Mouse (Mus musculus): ENCODE measurements around the gene Slc4a5. TPM values are rescaled to one million over a fixed set of nuclear protein-coding genes. Genes with fewer than 3 reads are reported as not detected.

The Slc4a5 gene
- polyA plus RNA-seq, 1 experiment: 0.05 TPM

DNA sequence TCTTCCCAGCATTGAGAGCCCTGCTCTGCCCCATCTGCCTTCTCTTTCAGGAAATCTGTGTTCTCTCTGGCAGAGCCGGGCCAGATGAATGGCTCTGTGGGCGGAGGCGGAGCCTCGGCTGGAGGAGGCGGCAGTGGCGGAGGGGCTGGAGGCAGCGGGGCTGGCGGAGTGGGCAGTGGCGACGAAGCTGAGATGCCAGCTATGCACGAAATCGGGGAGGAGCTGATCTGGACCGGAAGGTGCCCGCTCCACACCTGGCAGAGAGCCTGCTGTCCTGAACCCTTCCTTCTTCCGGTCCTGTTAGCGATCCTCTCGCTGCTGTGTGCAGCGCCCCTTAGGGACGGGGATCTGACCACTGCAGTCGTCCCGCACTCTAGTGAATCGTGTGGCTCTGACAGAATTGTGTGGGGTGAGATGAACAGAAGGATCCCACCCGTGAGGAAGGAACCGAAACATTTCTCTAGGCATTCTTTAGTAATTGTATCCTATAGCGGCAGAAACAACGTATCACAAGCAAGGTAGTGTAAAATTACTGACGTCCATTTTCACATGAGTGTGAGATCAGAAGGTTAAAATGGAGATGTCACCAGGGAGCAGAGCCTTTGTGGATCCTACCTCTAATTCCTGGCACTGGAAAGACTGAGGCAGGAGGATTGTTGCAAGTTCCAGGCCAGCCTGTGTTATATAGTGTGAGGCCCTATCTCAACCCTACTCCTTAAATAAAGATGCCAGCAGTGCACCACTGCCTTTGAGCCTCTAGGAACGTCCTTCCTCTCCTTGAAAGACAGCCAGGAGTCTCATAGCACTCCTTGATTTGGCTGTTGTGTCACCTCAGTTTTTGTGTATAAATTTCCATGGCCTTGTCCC, 48.7 kb downstream of the Slc4a5 start:
- Histone ChIP-seq H3K36me3 (ENCODE audit: control insufficient read depth, insufficient read depth, low read length) (no peaks in the 10 kb centered on the region), H3K27ac (ENCODE audit: insufficient read depth, low read length) (no peak overlapping the region), H3K4me1 (ENCODE audit: control insufficient read depth, insufficient read depth, insufficient read length) (no peaks in the 10 kb centered on the region), H3K4me3 (ENCODE audit: extremely low read depth, insufficient read depth, insufficient read length) (peak overlapping the region; percentile 73), H3K27me3 (ENCODE audit: control insufficient read depth, insufficient read depth, low read length) (no peaks in the 10 kb centered on the region)
- TF ChIP-seq POLR2A (IDR thresholded peaks at IDR 0.05; ENCODE audit: low read depth, low read length): no peak
- TF ChIP-seq CTCF (IDR thresholded peaks at IDR 0.05; ENCODE audit: extremely low read depth, insufficient read depth, insufficient read length, insufficient replicate concordance): peak; percentile 38; the same call in 1 of the 2 replicates
- peak; percentile 38 to 53 for DNase-seq (ENCODE audit: low read depth in 1 of 2, low spot score in 2 of 2)
- 4% methylated on average over 27 of the region's 28 CpGs for WGBS

DNA sequence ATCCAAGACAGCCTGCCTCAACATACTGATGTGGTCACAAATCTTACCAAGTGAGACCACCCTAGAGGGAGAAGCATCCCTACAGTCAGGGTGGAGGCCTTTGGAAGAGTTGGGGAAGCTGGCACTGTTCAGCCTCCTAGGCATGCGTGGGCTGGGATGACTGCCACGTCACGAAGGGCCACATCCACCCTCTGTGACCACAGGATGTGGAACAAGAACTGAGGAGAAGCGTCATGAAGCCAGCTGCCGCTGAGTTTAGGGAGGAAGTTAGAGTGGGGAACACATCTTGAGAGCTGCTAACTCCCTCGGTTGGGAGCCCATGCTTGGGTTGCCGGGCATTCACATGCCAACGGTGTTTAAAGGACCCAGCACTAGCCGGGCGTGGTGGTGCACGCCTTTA, 54.1 kb downstream of the Slc4a5 start:
- no peak overlapping the region for H3K27ac ChIP-seq (ENCODE audit: insufficient read depth, low read length)
- H3K36me3 ChIP-seq (ENCODE audit: control insufficient read depth, insufficient read depth, low read length): no peaks in the 10 kb centered on the region
- DNase-seq (ENCODE audit: low read depth in 1 of 2, low spot score in 2 of 2): peak in 1 of 2 experiments; percentile 15
- H3K27me3 ChIP-seq (ENCODE audit: control insufficient read depth, insufficient read depth, low read length): no peaks in the 10 kb centered on the region
- H3K4me3 ChIP-seq (ENCODE audit: extremely low read depth, insufficient read depth, insufficient read length): no peak overlapping the region
- 20% methylated on average over 11 of the region's 11 CpGs for WGBS
- H3K4me1 ChIP-seq (ENCODE audit: control insufficient read depth, insufficient read depth, insufficient read length): no peaks in the 10 kb centered on the region; the same call in 1 of the 2 replicates
- TF ChIP-seq POLR2A (IDR thresholded peaks at IDR 0.05; ENCODE audit: low read depth, low read length) (no peak), CTCF (IDR thresholded peaks at IDR 0.05; ENCODE audit: extremely low read depth, insufficient read depth, insufficient read length, insufficient replicate concordance) (no peak)

DNA sequence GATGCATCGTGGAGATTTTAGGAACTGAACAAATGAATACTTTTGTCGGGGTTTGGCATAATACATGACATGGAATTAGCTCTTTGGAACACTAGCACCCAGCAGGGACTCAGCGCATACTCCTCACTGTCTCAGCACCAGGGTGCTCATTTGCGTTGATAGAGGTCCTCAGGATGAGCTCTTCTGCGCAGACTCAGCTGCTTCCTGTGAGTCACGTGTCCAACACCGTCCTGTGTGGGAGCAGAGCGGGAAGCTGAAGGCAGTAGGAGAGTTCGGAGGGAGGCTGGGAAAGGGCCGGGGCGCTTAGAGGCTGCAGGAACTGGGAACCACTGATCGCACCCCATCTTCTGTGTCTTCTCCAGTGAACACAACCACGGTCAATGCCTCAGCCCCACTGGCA, 57.5 kb downstream of the Slc4a5 start:
- Histone ChIP-seq H3K27ac (ENCODE audit: insufficient read depth, low read length) (no peak overlapping the region), H3K4me1 (ENCODE audit: control insufficient read depth, insufficient read depth, insufficient read length) (no peaks in the 10 kb centered on the region; the same call in 1 of the 2 replicates), H3K27me3 (ENCODE audit: control insufficient read depth, insufficient read depth, low read length) (no peaks in the 10 kb centered on the region), H3K4me3 (ENCODE audit: extremely low read depth, insufficient read depth, insufficient read length) (no peak overlapping the region), H3K36me3 (ENCODE audit: control insufficient read depth, insufficient read depth, low read length) (no peaks in the 10 kb centered on the region)
- DNase-seq (ENCODE audit: low read depth in 1 of 2, low spot score in 2 of 2): no peak
- TF ChIP-seq CTCF (IDR thresholded peaks at IDR 0.05; ENCODE audit: extremely low read depth, insufficient read depth, insufficient read length, insufficient replicate concordance): no peak
- TF ChIP-seq POLR2A (IDR thresholded peaks at IDR 0.05; ENCODE audit: low read depth, low read length): no peak
- 75% methylated on average over 13 of the region's 13 CpGs for WGBS

DNA sequence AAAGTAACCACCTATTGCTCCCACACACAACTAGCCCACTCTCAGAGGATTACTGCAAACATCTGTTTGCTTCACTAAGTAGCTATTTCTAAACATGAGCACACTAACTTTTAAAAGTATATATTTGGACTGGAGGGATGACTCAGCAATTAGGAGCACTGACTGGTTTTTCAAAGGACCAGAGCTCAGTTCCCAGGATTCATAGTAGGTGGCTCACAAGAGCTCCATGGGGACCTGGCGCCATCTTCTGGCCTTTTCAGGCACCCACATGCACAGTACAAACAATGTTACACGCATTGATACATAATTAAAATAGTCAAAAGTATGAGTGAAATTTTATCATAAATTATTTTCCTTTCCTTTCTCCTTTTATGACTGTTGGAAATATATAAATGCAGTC, 59.3 kb downstream of the Slc4a5 start:
- Histone ChIP-seq H3K4me1 (ENCODE audit: control insufficient read depth, insufficient read depth, insufficient read length) (no peaks in the 10 kb centered on the region), H3K4me3 (ENCODE audit: extremely low read depth, insufficient read depth, insufficient read length) (no peak overlapping the region), H3K27ac (ENCODE audit: insufficient read depth, low read length) (no peak overlapping the region), H3K27me3 (ENCODE audit: control insufficient read depth, insufficient read depth, low read length) (no peaks in the 10 kb centered on the region), H3K36me3 (ENCODE audit: control insufficient read depth, insufficient read depth, low read length) (no peaks in the 10 kb centered on the region)
- WGBS: 34% methylated on average over 2 of the region's 2 CpGs
- no peak for TF ChIP-seq POLR2A (IDR thresholded peaks at IDR 0.05; ENCODE audit: low read depth, low read length)
- peak; percentile 49; the same call in 1 of the 2 replicates for TF ChIP-seq CTCF (IDR thresholded peaks at IDR 0.05; ENCODE audit: extremely low read depth, insufficient read depth, insufficient read length, insufficient replicate concordance)
- no peak for DNase-seq (ENCODE audit: low read depth in 1 of 2, low spot score in 2 of 2)

DNA sequence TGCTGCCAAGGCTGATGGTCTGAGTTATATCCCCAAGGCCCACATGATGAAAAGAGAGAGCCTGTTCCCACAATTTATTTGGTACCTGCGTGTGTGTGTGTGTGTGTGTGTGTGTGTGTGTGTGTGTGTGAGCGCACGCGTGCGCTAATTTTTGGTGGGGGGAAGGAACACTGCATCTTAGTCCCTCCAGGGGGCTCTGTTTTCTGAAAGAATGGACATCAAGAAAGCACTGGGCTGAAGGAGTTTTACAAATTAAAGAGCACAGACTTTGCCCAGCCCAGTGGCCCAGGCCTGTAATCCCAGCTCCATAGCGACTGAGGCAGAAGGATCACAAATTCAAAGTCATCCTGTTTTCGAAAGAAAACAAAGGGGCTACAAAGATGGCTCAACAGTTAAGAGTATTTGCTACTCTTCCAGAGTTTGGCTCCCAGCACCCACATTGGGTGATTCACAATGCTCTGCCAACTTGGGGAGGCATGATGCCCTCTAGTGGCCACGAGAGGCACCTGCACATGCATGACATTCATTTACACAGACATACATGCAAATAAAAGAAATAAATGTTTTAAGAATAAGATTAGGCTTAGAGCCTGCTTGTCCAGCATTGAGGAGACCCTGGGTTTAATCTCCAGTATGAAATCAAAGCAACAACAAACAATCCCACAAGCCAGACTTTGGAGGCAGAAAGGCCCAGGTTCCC, 60.8 kb downstream of the Slc4a5 start:
- TF ChIP-seq CTCF (IDR thresholded peaks at IDR 0.05; ENCODE audit: extremely low read depth, insufficient read depth, insufficient read length, insufficient replicate concordance) (no peak), POLR2A (IDR thresholded peaks at IDR 0.05; ENCODE audit: low read depth, low read length) (no peak)
- no peak for DNase-seq (ENCODE audit: low read depth in 1 of 2, low spot score in 2 of 2)
- H3K27me3 ChIP-seq (ENCODE audit: control insufficient read depth, insufficient read depth, low read length): no peaks in the 10 kb centered on the region

DNA sequence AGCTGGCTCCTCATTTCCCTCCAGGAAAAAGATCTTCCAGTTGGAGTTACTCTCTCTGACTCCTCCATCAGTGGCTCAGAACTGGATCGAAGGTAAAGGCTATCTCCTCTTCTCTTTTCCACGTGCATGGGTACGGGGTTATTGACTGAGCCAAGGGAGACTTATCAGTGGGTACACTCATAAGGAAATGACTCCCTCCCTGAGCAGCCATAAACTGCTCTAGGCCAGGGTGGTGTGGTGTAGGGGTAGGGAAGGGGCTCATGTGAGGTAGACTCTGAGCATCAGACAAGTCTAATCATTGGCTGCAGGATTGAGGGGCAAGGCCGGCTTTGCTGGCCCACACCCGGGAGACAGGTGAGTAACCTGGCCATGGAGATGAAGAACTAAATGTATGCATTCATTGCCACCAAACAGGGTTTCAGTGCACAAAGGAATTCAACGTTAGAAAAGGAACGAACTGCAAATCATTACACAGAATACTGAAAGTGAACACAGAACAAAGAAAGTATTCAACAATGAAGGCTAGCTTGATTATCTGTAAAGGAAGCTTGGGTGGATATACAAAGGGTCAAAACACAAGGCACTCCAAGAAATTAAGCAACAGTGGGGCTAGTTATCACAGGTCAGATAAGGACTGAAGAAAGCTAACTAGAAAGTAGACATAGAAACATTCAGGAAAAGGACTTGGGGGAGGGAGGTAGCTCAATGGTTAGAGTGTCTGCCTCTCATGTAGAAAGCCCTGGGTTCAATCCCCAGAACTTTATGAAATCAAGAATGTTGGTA, 81.0 kb downstream of the Slc4a5 start:
- H3K27ac ChIP-seq (ENCODE audit: insufficient read depth, low read length): no peak overlapping the region
- H3K27me3 ChIP-seq (ENCODE audit: control insufficient read depth, insufficient read depth, low read length): no peaks in the 10 kb centered on the region
- H3K36me3 ChIP-seq (ENCODE audit: control insufficient read depth, insufficient read depth, low read length): peaks cover 3% of the 10 kb centered on the region
- no peaks in the 10 kb centered on the region for H3K4me1 ChIP-seq (ENCODE audit: control insufficient read depth, insufficient read depth, insufficient read length)
- no peak for DNase-seq (ENCODE audit: low read depth in 1 of 2, low spot score in 2 of 2)
- WGBS: 81% methylated on average over 7 of the region's 7 CpGs
- no peak for TF ChIP-seq POLR2A (IDR thresholded peaks at IDR 0.05; ENCODE audit: low read depth, low read length)
- TF ChIP-seq CTCF (IDR thresholded peaks at IDR 0.05; ENCODE audit: extremely low read depth, insufficient read depth, insufficient read length, insufficient replicate concordance): no peak
- no peak overlapping the region for H3K4me3 ChIP-seq (ENCODE audit: extremely low read depth, insufficient read depth, insufficient read length)

More for the DNA sequence above, 60.8 kb downstream of the Slc4a5 start:
- H3K4me1 ChIP-seq (ENCODE audit: control insufficient read depth, insufficient read depth, insufficient read length): no peaks in the 10 kb centered on the region
- H3K4me3 ChIP-seq (ENCODE audit: extremely low read depth, insufficient read depth, insufficient read length): no peak overlapping the region
- no peak overlapping the region for H3K27ac ChIP-seq (ENCODE audit: insufficient read depth, low read length)
- 81% methylated on average over 8 of the region's 8 CpGs for WGBS
- H3K36me3 ChIP-seq (ENCODE audit: control insufficient read depth, insufficient read depth, low read length): no peaks in the 10 kb centered on the region

Data from spleen, adult 2 months (tissue).